Mouse (Mus musculus) neutrophil, adult 5-6 weeks (primary cell): ENCODE measurements around the gene Ptprj. TPM values are rescaled to one million over a fixed set of nuclear protein-coding genes. Genes with fewer than 3 reads are reported as not detected.

ENCODE experiments used
- ATAC-seq: fragments of 151-379, 151-347 bp; 2 replicates; pipeline ENCODE4 v1.8.0; 2017; ENCODE audit warnings: mild to moderate bottlenecking, moderate TSS enrichment; ENCODE audit not compliant: insufficient number of reproducible peaks, poor library complexity, low FRiP score, severe bottlenecking; ENCODE audit errors: extremely low read depth
- total RNA-seq: library from RNA; stranded (forward); fragments of 200-1000 nt; gene quantifications from 2 replicates; pipeline ENCODE4 v1.2.3, GENCODE M21; 2017

Ptprj gene
- total RNA-seq, 1 experiment from 2014 or later, result 93.8 TPM

GRCm38 (mm10) chr2:90536555-90536954 lies 43.9 kb downstream of the Ptprj start:
- no peak for ATAC-seq

DNA sequence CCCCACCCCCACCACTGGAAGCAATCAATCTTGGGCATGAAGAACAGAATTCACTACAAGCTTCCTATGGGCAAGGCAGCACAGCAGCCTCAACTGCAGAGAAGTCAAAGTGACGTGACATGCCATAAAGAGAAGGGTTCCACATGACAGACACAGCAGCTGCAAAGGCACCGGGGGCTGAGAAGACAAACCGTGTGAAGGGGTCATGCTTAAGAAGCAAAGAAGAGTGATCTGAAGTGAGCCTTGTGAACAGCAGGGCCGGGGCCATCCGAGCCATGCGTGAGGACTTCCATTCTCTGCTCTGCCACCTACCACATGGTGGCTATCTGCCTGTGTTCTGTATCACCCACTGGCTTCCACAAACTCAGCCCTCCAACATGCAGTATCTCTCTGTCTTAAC lies 45.7 kb downstream of the Ptprj start:
- ATAC-seq, result peak; percentile 44; the same call in 1 of the 2 replicates

DNA sequence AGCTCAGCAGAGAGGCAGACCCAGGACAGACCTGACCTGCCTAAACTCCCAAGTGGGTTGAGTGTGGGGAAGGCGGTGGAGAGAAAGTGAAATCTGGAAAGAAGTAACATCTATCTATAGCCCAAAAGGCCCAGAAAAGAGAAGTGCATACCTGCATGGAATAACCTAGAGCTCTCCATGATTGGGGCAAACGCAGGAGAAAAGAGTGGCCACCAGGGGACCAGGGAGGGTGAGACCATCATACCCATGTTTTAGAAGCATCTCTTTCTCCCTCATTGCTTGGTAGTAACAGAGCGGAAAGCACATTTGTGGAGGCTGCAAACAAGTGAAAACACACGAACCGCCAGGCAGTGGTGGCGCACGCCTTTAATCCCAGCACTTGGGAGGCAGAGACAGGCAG lies 46.5 kb downstream of the Ptprj start:
- no peak for ATAC-seq

GRCm38 (mm10) chr2:90532095-90532494 lies 48.4 kb downstream of the Ptprj start:
- ATAC-seq, result peak; percentile 36; the same call in 1 of the 2 replicates

DNA sequence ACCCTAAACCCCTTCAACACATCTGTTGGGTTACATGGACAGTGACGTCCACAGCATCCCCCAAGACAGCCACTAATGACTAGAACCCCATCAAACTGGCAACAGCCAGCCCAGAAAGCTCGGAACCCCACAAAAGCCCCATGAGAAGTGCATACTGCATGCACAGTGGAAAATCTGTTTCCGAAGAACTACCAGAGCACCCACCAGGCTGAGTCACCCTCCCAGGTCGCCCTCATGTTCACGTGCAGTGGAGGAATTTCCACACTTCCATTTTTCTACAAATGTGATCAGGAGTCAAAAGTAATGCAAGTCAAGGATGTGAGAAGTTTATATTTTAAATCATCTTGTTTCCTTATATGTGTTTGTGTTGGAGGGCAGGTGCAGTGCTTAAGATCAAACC lies 52.3 kb downstream of the Ptprj start:
- no peak for ATAC-seq

DNA sequence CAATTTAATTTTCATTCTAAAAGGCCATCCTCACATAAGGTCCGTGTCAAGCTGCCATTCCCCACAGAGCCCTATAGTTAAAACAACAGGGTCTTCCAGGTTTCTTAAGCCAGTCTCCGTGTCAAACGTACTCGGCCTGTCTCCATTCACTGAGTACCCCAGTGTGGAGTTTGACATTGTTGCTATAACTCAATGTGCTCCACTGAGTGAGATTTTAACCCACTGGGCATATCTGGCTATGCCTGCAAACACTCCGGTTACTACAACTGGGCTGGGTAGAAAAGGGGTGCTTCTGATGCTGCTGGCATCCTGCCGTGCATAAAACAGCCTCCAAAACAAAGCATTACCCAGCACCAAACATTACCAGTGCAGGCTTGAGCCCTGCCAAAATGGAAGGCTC lies 53.5 kb downstream of the Ptprj start:
- ATAC-seq, result no peak

DNA sequence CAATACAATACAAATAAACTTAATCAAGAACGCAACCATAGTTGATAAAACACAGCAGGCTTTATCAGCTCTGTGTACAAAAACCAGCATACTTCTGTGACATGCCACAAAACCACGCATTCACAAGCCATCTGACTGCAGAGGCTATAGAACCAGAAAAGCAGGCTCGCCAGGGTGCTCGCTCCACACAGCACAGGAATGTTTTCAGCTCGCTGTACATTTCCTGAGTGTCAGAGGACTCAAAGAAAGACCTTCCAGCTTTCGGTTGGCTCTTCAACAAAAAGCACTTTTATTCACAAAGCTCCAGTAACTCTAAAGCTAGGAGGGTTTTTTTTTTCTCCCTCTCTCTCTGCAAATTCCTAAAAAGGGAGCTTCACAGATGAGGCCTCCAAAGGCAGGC lies 53.9 kb downstream of the Ptprj start:
- ATAC-seq, result no peak

DNA sequence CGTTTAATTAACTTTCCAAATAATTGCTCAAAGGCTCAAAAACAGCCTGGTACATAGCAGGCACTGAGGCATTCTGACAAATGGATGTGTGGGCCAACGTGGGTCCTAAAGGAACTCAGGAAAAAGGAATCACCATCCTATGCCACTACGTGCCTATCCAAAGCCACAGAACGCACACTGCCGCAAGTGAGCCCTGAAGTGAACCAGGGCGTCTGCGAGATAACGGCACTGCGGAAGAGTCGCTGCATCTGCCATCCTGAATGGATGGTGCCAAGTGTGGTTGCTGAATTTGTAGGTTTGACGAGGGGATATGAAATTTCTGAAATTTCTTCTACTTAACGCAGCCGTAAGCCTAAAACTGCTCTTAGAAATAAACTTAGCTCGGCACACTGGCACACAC lies 54.6 kb downstream of the Ptprj start:
- ATAC-seq, result no peak

GRCm38 (mm10) chr2:90522455-90522854 lies 58.0 kb downstream of the Ptprj start:
- no peak for ATAC-seq

DNA sequence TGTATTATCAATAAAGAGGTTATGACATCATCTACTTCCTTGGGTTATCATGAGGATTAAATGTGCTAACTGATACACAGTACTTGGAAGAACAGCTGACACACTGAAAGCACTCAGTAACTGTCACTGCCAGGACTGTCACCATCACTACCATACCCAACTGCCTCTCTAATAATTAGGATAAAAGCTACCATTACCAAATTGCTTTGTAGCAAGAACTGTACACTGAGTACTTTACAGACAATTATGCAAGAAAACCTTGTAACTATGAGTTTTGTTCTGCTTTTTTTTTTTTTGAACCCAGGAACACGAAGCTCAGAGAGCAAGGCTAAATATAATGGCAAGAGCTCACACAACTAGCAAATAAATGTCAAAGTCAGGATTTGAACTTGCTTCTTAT lies 58.5 kb downstream of the Ptprj start:
- no peak for ATAC-seq

GRCm38 (mm10) chr2:90518296-90518695 lies 62.2 kb downstream of the Ptprj start:
- ATAC-seq, result no peak

DNA sequence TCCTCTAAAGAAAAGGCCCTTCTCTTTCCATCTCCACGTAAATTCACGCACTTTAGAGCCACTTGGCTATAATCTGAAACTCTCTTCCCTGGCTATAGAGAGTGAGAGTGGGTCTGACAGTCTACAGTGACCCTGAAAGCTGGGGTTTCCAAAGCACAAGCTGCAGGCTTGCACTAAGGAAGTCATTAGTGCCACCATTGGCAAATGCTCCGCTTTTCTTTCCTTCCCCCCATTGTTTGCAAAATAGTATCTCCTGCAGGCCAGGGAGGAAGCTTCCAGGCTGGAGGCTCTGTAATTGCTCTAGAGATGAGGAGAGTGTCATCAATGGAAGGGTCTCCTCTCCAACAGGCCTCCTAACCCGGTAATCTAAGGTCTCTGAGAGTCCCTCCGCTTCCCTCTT lies 65.5 kb downstream of the Ptprj start:
- no peak for ATAC-seq

DNA sequence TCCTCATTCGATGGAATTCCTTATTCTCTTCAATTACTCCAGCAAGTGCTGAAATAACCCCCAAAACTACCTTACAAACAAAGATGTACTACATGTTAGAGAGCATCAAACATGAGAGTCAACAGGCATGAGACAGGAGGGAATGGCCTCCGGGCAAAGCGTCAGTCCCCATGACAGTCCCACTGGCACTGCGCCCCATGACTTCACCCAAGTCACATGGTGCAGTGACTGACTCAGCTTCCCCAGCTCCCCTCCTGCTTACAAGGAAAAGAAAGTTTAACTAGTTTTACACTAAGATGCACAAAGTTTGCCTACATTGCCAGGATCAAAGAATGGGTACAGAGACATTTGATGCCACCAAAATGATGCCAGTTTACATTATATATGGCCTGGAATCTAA lies 71.2 kb downstream of the Ptprj start:
- no peak for ATAC-seq

DNA sequence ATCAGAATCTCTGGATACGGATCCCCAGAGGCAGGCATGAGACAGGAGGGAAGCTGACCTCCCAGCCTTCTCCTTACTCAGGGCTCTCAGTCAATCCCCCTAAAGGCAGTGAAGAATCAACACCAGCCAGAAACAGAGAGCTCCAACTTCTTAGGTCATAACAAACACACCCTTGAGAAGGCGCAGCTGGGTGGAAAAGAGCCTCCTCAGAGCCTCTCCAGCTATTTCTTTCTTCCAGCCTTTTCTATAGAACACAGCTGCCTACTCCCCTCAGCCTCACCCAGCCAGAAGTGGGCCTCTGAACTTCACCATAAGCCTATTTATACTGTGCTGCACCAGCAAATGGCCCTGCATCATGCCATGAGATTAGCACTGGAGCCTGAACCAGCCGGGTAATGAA lies 74.3 kb downstream of the Ptprj start:
- ATAC-seq, result no peak

- peak; percentile 92 for ATAC-seq
These were observed 75.7 kb downstream of the Ptprj start for GRCm38 (mm10) chr2:90504731-90505171.

DNA sequence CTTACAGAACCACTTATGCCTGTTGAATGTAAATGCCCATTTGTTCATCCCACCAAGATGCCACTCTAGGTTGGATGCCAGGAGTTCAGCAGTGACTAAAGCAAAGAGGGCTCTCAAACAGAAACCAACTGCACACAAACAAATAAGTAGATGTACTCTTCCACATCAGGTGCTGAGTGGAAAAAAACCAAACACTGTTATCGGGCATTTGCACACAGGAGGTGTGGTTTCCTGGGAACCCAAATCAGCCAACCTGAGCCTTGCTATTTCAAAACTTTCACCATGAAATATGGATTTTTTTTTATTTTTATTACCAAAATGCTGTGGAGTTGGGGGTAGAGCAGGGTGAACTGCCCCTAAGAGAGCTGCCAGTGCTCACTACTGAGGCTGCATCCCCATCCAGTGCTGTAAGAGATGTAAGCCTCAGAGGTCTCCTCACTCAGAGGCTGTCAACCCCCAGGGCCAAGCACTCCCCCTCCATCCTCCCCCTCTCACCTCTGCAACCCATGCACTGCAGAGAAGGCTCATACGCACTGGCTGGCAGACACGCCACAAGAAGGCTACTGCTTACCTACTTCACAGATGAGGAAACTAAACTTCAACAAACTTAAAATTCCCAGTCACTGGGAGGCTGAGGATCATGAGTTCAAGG lies 77.1 kb downstream of the Ptprj start:
- ATAC-seq, result no peak

DNA sequence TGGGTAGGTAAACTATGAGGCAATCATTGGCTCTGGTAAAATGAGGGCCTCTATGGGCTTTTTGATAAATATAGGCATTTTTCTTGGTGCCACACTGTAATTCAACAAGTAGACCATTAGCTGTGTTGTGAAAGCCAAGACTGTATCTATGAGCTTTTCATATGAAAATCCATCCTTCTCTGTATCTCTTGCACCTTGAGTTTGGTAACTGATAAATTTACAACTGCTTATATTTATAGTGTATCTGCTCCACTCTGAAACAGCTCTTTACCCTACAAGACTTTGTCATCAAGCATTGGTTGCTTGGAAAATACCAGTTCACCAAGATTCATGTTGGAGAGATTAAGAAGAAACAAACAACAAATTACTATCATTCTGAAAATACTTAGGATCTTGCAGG lies 77.7 kb downstream of the Ptprj start:
- ATAC-seq, result no peak

DNA sequence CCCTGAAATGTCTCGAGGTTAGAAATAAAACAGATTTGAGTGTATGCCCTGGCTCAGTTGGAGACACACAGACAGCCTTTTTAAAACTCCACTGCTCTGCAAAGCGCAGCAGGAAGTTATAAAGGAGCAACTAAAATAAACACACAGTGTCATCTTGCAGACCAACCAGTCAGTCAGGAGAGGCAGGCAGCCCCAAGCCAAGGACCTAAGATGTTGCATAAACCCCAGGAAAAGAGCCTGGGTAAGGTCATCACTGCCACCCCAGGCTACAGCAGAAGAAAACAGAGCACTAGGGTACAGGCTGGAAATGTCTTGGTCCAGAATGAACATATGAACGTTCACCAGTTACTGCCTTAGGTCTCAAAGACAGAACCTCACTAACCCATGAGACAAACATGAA lies 78.7 kb downstream of the Ptprj start:
- no peak for ATAC-seq

- no peak for ATAC-seq
These were observed 79.6 kb downstream of the Ptprj start for GRCm38 (mm10) chr2:90500892-90501291.

DNA sequence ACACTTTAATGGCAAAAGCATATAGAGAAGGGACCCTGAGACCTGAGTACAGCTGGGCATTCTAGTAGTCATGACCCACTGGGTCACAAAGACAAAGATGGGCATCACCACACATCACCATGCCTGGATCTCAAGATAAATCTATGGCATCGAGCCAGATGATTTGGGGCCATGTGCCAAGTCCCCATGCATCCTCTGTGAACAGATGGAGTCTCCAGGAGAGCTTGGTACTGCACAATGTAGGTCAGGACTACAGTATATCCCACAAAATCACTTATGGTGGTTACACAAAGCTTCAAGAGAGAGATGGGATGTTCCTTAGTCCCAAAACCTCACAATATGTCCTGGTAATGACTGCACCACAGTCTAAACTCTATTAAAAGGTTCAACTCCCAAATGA lies 81.4 kb downstream of the Ptprj start:
- no peak for ATAC-seq

- no peak for ATAC-seq
These were observed 82.9 kb downstream of the Ptprj start for GRCm38 (mm10) chr2:90497551-90497950.
